Mouse (Mus musculus) bone marrow, adult 2 months (tissue): ENCODE results near the gene Adamts6. TPM values are rescaled to one million over a fixed set of nuclear protein-coding genes. Genes with fewer than 3 reads are reported as not detected.

Source experiments
- H3K27ac ChIP-seq: fragments of 200-500 bp; 2 replicates; pipeline ENCODE4 v1.5.1; 2012; ENCODE audit warnings: low read depth, mild to moderate bottlenecking, control low read depth, inconsistent platforms, low read length; ENCODE audit not compliant: control insufficient read depth, poor library complexity, insufficient read depth
- H3K4me1 ChIP-seq: fragments of 200-500 bp; 2 replicates; pipeline ENCODE4 v1.6.1; 2011; ENCODE audit warnings: low read length; ENCODE audit not compliant: control insufficient read depth, insufficient read depth
- H3K4me3 ChIP-seq: fragments of 200-500 bp; replicated peaks from 2 replicates; pipeline ENCODE3; 2011; ENCODE audit warnings: mild to moderate bottlenecking, low read depth, low read length, control low read depth; ENCODE audit not compliant: control insufficient read depth
- CTCF ChIP-seq: fragments of 200-500 bp; IDR thresholded peaks from 2 replicates; pipeline ENCODE4 v1.5.1; 2011; ENCODE audit warnings: low read length, control low read depth; ENCODE audit not compliant: control insufficient read depth, insufficient read depth
- POLR2A ChIP-seq: fragments of 200-500 bp; IDR thresholded peaks from 2 replicates; pipeline ENCODE4 v1.6.1; 2011; ENCODE audit warnings: low read depth, mild to moderate bottlenecking, control low read depth, low read length, borderline replicate concordance; ENCODE audit not compliant: control insufficient read depth
- WGBS: fragments of 180-500 bp; shearing (Covaris S2); methylation state at CpG from one replicate; pipeline ENCODE4 v1.1.7; 2018; 5-methylcytosine and 5-hydroxymethylcytosine counted together
- polyA plus RNA-seq: library from polyadenylated mRNA; stranded (reverse); fragments of >200 nt; gene quantifications from 2 replicates; pipeline ENCODE4 v1.2.4, GENCODE M21; 2011; ENCODE audit warnings: low replicate concordance; ENCODE audit not compliant: missing spikeins, insufficient read depth, insufficient read length

Gene Adamts6
- polyA plus RNA-seq, 1 experiment: 1.4 TPM

DNA sequence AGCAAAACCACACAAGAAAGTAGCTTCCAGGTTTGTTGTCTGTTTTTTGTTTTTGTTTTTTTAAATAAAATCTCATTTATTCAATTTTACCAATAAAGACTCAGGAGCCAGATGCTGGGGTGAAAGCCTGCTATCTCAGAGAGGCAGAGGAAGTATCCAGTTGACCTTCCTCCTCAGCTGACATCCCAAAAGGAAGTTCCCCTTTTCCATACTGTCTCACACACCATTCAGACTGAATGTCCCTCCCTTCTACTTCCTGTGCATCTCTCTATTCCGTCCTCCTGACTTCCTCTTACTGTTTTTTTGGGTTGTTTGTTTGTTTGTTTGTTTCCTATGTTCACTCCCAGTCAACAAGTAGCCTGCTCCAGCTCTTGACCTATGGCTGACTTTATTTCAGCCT lies 216.4 kb downstream of the Adamts6 start:
- H3K4me3 ChIP-seq: no peak overlapping the region
- no peaks in the 10 kb centered on the region for H3K4me1 ChIP-seq
- TF ChIP-seq POLR2A (no peak), CTCF (no peak)
- WGBS: 10% methylated on average over 1 of the region's 1 CpGs
- H3K27ac ChIP-seq: no peak overlapping the region

DNA sequence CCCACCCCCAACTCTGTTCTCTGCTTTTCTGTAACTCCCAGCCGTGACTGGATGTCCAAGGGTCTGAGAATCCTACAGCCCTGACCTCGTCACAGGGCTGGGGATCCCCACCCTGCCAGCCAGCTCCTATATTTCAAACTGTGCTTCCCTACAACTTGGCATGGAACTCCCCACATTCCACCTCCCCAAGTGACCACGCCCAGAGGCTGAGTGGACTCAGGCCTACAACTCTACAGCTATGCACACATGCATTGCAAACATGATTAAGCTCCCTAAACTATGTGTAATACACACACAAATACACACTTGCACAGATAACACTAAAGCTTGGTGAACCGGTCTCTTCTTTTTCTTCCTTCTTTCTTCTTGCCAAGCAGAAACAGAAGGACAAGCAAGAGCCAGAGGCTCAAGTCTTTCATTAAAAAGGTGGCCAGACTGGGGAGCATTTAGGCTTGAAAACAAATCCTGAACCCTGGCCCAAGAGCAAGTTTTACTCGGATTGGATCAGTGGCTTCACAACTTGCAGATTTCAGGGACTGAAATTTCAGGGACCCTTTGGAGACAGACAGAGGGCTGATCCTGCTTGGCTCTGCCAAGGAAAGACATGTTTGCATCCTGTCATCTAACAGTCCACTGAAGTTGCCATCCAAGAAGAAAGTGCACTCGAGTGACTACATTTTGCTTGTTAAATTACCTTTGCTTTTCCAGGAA lies 218.7 kb downstream of the Adamts6 start:
- WGBS: 75% methylated on average over 6 of the region's 6 CpGs
- Histone ChIP-seq H3K4me3 (no peak overlapping the region), H3K27ac (no peak overlapping the region), H3K4me1 (no peaks in the 10 kb centered on the region)
- no peak for TF ChIP-seq CTCF
- no peak for TF ChIP-seq POLR2A

- TF ChIP-seq CTCF: no peak
- TF ChIP-seq POLR2A: no peak
- WGBS: 76% methylated on average over 6 of the region's 6 CpGs
- Histone ChIP-seq H3K27ac (no peak overlapping the region), H3K4me1 (no peaks in the 10 kb centered on the region), H3K4me3 (no peak overlapping the region)
These were observed 220.0 kb downstream of the Adamts6 start for GRCm38 (mm10) chr13:104507671-104508070.

DNA sequence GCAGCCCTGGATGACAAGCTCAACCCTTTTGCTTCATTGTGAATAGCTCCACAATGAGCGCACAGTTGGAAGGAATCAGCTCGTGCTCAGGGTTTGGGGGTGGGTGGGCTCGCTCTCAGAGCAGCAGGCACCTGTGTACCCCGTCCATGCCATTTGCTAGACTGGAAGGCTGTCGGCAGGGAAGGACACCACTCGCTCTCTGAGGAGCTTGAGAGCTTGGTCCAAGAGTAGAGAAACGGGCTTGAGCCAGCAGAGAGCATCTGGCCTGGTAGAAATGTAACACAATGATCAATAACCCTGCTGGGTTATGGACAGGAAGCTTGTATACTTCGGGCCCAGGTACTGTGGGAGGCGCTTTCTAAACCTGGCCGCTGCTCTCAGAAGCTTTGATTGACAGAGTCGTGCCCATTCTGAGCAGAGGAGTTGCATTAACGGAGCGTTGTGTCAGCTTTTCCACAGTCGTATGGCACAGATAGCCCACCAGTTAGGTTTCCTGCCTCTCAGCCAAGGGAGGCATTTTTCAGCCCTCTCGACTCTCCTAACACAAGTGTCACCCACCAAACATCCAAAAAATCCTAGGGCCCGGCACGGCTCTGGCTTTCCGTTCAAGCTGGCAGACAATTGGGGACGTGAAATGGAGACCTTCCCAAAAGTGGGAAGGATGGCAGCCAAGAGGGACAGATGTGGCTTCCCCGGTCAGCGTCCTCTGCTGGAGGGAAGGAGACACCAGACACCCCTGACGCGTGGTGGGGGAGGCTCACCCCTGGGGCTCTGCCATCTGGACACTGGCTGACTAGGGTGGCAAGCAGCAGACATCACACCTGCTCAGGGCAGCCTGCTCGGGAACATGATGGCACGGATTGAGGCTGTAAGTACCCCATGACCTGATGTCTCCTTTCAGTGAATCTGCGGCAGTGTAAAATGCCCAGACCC lies 222.2 kb downstream of the Adamts6 start:
- TF ChIP-seq POLR2A: no peak
- no peak for TF ChIP-seq CTCF

DNA sequence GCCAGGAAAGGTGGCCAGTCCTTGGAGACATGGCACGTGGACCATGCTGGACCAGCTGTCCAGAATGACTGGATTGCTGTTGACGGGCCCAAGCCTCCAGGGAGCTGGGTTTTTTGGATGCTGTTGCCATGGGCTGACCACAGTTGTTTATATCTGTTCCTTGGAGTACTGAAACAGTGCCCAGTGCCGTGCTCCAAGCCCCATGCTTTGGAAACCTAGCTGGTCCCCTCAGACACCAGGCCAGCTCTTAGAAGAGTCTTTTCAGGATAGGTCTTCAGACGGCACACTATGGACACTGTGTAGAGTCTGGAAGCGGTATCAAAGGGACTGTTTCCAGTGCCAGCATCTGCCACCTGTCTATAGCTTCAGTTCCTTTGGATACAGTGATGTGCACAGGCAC lies 223.1 kb downstream of the Adamts6 start:
- WGBS: 80% methylated on average over 5 of the region's 5 CpGs
- Histone ChIP-seq H3K27ac (no peak overlapping the region), H3K4me3 (no peak overlapping the region), H3K4me1 (no peaks in the 10 kb centered on the region)
- TF ChIP-seq CTCF (no peak), POLR2A (no peak)

More for the DNA sequence above, 222.2 kb downstream of the Adamts6 start:
- no peaks in the 10 kb centered on the region for H3K4me1 ChIP-seq
- no peak overlapping the region for H3K27ac ChIP-seq
- H3K4me3 ChIP-seq: no peak overlapping the region
- WGBS: 85% methylated on average over 26 of the region's 26 CpGs

GRCm38 (mm10) chr13:104515054-104515453 lies 227.4 kb downstream of the Adamts6 start:
- Histone ChIP-seq H3K4me1 (no peaks in the 10 kb centered on the region), H3K27ac (no peak overlapping the region), H3K4me3 (no peak overlapping the region)
- no peak for TF ChIP-seq CTCF
- TF ChIP-seq POLR2A: no peak
- WGBS: 74% methylated on average over 1 of the region's 1 CpGs

- WGBS: 75% methylated on average over 4 of the region's 4 CpGs
- H3K4me1 ChIP-seq: no peaks in the 10 kb centered on the region
- H3K27ac ChIP-seq: no peak overlapping the region
- H3K4me3 ChIP-seq: no peak overlapping the region
- TF ChIP-seq CTCF: no peak
- no peak for TF ChIP-seq POLR2A
These were observed 228.5 kb downstream of the Adamts6 start for GRCm38 (mm10) chr13:104516146-104516545.

- Histone ChIP-seq H3K4me3 (no peak overlapping the region), H3K4me1 (no peaks in the 10 kb centered on the region), H3K27ac (no peak overlapping the region)
- 62% methylated on average over 7 of the region's 7 CpGs for WGBS
- TF ChIP-seq POLR2A (no peak), CTCF (no peak)
These were observed 229.2 kb downstream of the Adamts6 start for GRCm38 (mm10) chr13:104516766-104517364.
